Mouse (Mus musculus) neural tube, embryonic 13.5 days (tissue): ENCODE data around the gene Olfr78. TPM values are rescaled to one million over a fixed set of nuclear protein-coding genes. Genes with fewer than 3 reads are reported as not detected.

Experiments used
- ATAC-seq: fragments of 200-750 bp; cut with Nextera tagmentation; 2 replicates; pipeline ENCODE4 v1.8.0; 2017; ENCODE audit warnings: low read depth, mild to moderate bottlenecking, moderate TSS enrichment, moderate library complexity
- H3K27ac ChIP-seq: fragments of 300-500 bp; sonication (generic); replicated peaks from 2 replicates; pipeline ENCODE4 v1.5.1; 2015; ENCODE audit warnings: moderate library complexity, mild to moderate bottlenecking, inconsistent platforms
- H3K27me3 ChIP-seq: fragments of 300-500 bp; sonication (generic); 2 replicates; pipeline ENCODE4 v1.6.1; 2015; ENCODE audit warnings: mild to moderate bottlenecking, inconsistent platforms
- H3K36me3 ChIP-seq: fragments of 300-500 bp; sonication (generic); 2 replicates; pipeline ENCODE4 v1.6.1; 2015; ENCODE audit warnings: mild to moderate bottlenecking, inconsistent platforms
- H3K4me1 ChIP-seq: fragments of 300-500 bp; sonication (generic); replicated peaks from 2 replicates; pipeline ENCODE4 v1.6.1; 2015; ENCODE audit warnings: inconsistent platforms
- H3K4me2 ChIP-seq: fragments of 300-500 bp; sonication (generic); 2 replicates; pipeline ENCODE4 v1.6.1; 2015; ENCODE audit warnings: inconsistent platforms, mild to moderate bottlenecking, moderate library complexity
- H3K4me3 ChIP-seq: fragments of 300-500 bp; sonication (generic); 2 replicates; pipeline ENCODE4 v1.5.1; 2015; ENCODE audit warnings: mild to moderate bottlenecking, inconsistent platforms
- H3K9ac ChIP-seq: fragments of 300-500 bp; sonication (generic); 2 replicates; pipeline ENCODE4 v1.6.1; 2015; ENCODE audit warnings: moderate library complexity, mild to moderate bottlenecking, inconsistent platforms
- H3K9me3 ChIP-seq: fragments of 300-500 bp; sonication (generic); 2 replicates; pipeline ENCODE4 v1.6.1; 2016; ENCODE audit warnings: inconsistent platforms
- WGBS: fragments of 180-500 bp; shearing (Covaris S2); methylation state at CpG from one replicate; pipeline ENCODE4 v1.1.7; 2015; 5-methylcytosine and 5-hydroxymethylcytosine counted together
- polyA plus RNA-seq: library from polyadenylated mRNA; unstranded; fragments of >200 nt; fragmentation: Nextera tagmentation; extraction: Ambion mirVana; gene quantifications from 2 replicates; pipeline ENCODE4 v1.2.1, GENCODE M21; 2015

Olfr78 gene
- polyA plus RNA-seq: 0.27 and 0.44 TPM in 2 replicates

DNA sequence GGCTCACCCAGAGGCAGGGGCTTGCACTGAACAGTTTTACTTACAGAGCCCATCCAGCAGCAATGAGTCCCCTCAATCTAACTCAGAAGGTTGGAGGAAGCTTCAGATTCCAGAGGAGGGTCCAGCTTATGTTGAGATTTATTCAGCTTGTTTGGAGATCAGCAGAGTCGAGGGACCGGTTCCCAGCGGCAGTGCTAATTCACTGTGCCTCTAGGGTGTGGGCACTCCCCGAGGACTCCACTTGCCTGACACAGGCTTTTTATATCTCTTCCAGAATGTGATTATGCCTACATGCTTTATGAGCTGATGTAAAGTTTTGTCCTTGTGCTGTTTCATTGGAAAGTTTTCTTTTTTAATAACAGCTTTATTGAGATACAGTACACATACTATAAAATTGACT lies at the start of gene Olfr78, which contains the start of gene Olfr560:
Gene Olfr78 (minus strand): TSS at position 206 of the 400 bp plus-strand sequence.
Gene Olfr560 (minus strand): TSS at position 101 of the 400 bp plus-strand sequence.
- no peaks in the 10 kb centered on the region for H3K27me3 ChIP-seq
- 74% methylated on average over 4 of the region's 4 CpGs for WGBS
- H3K4me2 ChIP-seq: no peak within 1 kb of the TSS
- no peak within 1 kb of the TSS for H3K27ac ChIP-seq
- no peak within 1 kb of the TSS for H3K4me3 ChIP-seq
- no peak within 1 kb of the TSS for H3K9ac ChIP-seq
- no peak for ATAC-seq
- H3K4me1 ChIP-seq: no peaks in the 10 kb centered on the region
- H3K9me3 ChIP-seq: no peaks in the 10 kb centered on the region
- no peaks in the 10 kb centered on the region for H3K36me3 ChIP-seq

DNA sequence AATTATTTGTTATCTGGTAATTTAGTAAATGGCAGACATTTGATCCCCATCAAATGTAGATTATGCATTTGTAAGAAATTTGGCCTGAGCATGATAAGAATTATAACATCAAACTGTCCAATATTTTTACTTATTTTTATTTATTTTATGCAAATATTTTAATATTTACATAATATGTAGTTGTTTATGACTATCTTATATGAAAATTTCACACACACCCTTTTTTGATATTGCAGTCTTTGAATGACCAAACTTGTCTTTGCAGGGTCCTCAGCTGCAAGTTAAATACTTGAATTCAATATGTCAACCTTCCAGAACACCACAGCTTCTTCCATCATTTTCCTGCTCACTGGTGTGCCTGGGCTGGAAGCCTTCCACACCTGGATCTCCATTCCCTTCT lies 43.9 kb upstream of the Olfr78 start, which contains the start of gene Olfr564:
Gene Olfr564 (plus strand): TSS at position 301 of the 400 bp plus-strand sequence.
- no peak within 1 kb of the TSS for H3K4me2 ChIP-seq
- H3K9me3 ChIP-seq: no peaks in the 10 kb centered on the region
- ATAC-seq: no peak
- no peaks in the 10 kb centered on the region for H3K27me3 ChIP-seq
- no peaks in the 10 kb centered on the region for H3K36me3 ChIP-seq
- no peaks in the 10 kb centered on the region for H3K4me1 ChIP-seq
- H3K9ac ChIP-seq: no peak within 1 kb of the TSS
- no peak within 1 kb of the TSS for H3K27ac ChIP-seq
- no peak within 1 kb of the TSS for H3K4me3 ChIP-seq

DNA sequence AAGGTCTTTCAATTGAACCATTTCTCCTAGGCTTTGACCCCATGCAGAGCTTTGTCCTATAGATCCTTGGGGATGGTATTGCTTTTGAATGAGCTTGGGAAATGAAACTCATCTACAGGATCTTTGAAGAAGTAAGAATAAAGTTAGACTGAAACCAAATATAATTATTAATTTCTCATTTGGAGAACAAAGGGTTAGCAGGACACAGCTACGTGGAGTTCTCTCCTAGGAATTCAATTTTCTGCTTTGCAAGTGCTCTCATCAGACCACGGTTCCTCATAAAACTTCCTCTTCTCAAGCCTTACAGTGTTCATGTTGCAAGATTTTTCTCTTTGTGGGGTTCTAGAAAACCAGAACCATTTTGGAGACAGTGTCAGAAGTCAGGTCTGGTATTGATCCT lies 11.7 kb upstream of the Olfr78 start, which contains the start of gene Olfr561:
Gene Olfr561 (plus strand): TSS at position 301 of the 400 bp plus-strand sequence.
- Histone ChIP-seq H3K27ac (no peak within 1 kb of the TSS), H3K4me3 (no peak within 1 kb of the TSS), H3K4me2 (no peak within 1 kb of the TSS), H3K4me1 (no peaks in the 10 kb centered on the region), H3K27me3 (no peaks in the 10 kb centered on the region), H3K9me3 (no peaks in the 10 kb centered on the region), H3K9ac (no peak within 1 kb of the TSS), H3K36me3 (no peaks in the 10 kb centered on the region)
- no peak for ATAC-seq
- 83% methylated on average over 2 of the region's 2 CpGs for WGBS

- ATAC-seq: no peak
- Histone ChIP-seq H3K4me1 (no peaks in the 10 kb centered on the region), H3K9me3 (no peaks in the 10 kb centered on the region), H3K27ac (no peak overlapping the region), H3K9ac (no peak overlapping the region), H3K4me2 (no peak overlapping the region), H3K4me3 (no peak overlapping the region), H3K27me3 (no peaks in the 10 kb centered on the region), H3K36me3 (no peaks in the 10 kb centered on the region)
- 18% methylated on average over 1 of the region's 1 CpGs for WGBS
These were observed 7.2 kb downstream of the Olfr78 start for GRCm38 (mm10) chr7:102752086-102752485.

DNA sequence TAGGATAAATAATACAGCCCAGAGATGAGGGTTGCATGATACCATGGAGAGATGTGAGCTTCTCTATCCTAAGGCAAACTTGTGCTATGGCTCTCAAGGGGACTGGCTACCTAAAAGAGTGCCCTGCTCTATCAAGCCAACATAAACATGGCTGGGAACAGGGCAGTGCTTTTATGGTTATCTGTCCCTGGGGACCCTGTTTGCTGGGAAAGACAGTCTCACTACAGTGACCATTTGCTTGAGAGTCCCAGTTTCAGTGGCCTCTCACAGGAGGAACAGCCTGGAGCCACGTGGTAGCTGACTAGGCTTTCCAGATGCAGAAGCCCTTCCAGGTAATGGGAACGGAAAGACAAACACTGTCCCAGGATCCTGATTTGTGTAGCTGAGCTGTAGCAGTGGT lies 21.6 kb downstream of the Olfr78 start:
- Histone ChIP-seq H3K27me3 (no peaks in the 10 kb centered on the region), H3K36me3 (no peaks in the 10 kb centered on the region), H3K4me3 (no peak overlapping the region), H3K9me3 (no peaks in the 10 kb centered on the region), H3K4me2 (no peak overlapping the region), H3K4me1 (no peaks in the 10 kb centered on the region), H3K27ac (no peak overlapping the region), H3K9ac (no peak overlapping the region)
- 54% methylated on average over 2 of the region's 2 CpGs for WGBS
- no peak for ATAC-seq

- Histone ChIP-seq H3K9me3 (no peaks in the 10 kb centered on the region), H3K27me3 (no peaks in the 10 kb centered on the region), H3K36me3 (no peaks in the 10 kb centered on the region), H3K27ac (no peak overlapping the region), H3K4me1 (no peaks in the 10 kb centered on the region), H3K9ac (no peak overlapping the region), H3K4me3 (no peak overlapping the region), H3K4me2 (no peak overlapping the region)
- ATAC-seq: no peak
- WGBS: 56% methylated on average over 1 of the region's 1 CpGs
These were observed 25.5 kb downstream of the Olfr78 start for GRCm38 (mm10) chr7:102733793-102734192.

DNA sequence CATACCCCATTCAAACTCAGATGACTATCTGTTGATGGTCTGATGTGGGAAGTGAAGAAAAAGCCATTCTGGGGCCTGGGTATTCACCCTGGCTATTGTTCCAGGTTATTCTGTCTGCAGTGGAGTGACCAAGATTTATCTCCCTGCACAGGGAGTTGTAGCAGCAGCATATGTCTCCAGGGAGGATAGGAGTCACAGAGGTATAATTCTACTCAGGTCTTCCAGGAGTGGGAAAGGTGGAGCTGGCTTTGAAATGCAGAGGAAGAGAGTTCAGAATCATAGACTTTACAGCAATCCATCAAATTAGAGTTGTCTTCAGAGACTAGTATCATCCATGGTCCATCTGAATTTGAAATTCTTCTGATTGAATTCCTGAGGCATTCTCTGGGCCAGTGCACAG lies 31.9 kb downstream of the Olfr78 start, which contains the start of gene Olfr559:
Gene Olfr559 (minus strand): TSS at position 101 of the 400 bp plus-strand sequence.
- H3K27ac ChIP-seq: no peak within 1 kb of the TSS
- H3K9me3 ChIP-seq: no peaks in the 10 kb centered on the region
- no peak within 1 kb of the TSS for H3K4me2 ChIP-seq
- no peaks in the 10 kb centered on the region for H3K27me3 ChIP-seq
- no peak for ATAC-seq
- H3K36me3 ChIP-seq: no peaks in the 10 kb centered on the region
- no peaks in the 10 kb centered on the region for H3K4me1 ChIP-seq
- no peak within 1 kb of the TSS for H3K4me3 ChIP-seq
- H3K9ac ChIP-seq: no peak within 1 kb of the TSS

DNA sequence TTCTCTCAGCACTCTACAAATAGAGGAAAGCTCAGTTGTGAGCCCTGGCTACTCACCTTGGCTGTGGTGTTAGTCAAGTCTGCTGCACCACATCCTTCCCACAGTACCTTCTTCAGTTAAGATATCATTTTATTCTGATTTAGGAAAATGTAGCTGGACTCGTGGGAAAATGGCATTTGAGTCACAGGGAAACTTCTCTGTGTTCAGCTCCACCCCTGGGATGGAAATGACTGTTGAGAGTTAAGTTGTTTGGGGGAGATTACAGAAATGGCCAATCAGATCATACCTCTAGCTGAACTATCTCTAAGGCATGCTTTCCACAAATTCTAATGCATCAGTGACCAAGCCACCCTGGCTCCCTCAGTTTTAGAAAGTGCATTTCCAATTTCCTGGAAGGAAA lies 40.3 kb downstream of the Olfr78 start, which contains the start of gene Olfr33:
Gene Olfr33 (minus strand): TSS at position 101 of the 400 bp plus-strand sequence.
- WGBS: 56% methylated on average over 1 of the region's 1 CpGs
- H3K36me3 ChIP-seq: no peaks in the 10 kb centered on the region
- H3K9me3 ChIP-seq: no peaks in the 10 kb centered on the region
- no peak within 1 kb of the TSS for H3K9ac ChIP-seq
- H3K4me2 ChIP-seq: no peak within 1 kb of the TSS
- ATAC-seq: no peak
- no peaks in the 10 kb centered on the region for H3K27me3 ChIP-seq
- no peaks in the 10 kb centered on the region for H3K4me1 ChIP-seq
- no peak within 1 kb of the TSS for H3K27ac ChIP-seq
- H3K4me3 ChIP-seq: no peak within 1 kb of the TSS

DNA sequence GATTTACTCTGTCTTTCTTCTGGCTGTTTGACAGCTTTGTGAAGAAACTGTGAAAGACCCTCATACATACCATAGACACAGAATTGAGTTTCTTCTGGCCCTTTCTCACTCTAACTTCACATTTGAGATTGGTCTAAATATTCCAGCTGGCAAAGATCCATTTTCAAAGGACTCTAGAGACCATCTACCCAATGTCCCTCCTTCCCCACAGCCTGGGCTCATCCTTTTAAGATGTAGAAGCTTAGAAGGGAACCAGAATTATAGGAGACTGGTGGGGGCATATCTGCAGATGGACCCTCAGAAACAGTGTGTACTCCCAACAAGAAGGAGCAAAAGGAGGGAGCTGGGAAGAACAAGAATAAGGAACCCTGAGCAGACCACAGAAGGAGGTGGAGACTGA lies 57.4 kb downstream of the Olfr78 start, which contains the start of gene Olfr558:
Gene Olfr558 (plus strand): TSS at position 301 of the 400 bp plus-strand sequence.
- no peak within 1 kb of the TSS for H3K4me3 ChIP-seq
- H3K9ac ChIP-seq: no peak within 1 kb of the TSS
- no peaks in the 10 kb centered on the region for H3K9me3 ChIP-seq
- H3K4me1 ChIP-seq: no peaks in the 10 kb centered on the region
- no peak within 1 kb of the TSS for H3K27ac ChIP-seq
- ATAC-seq: no peak
- no peaks in the 10 kb centered on the region for H3K36me3 ChIP-seq
- no peaks in the 10 kb centered on the region for H3K27me3 ChIP-seq
- H3K4me2 ChIP-seq: no peak within 1 kb of the TSS

DNA sequence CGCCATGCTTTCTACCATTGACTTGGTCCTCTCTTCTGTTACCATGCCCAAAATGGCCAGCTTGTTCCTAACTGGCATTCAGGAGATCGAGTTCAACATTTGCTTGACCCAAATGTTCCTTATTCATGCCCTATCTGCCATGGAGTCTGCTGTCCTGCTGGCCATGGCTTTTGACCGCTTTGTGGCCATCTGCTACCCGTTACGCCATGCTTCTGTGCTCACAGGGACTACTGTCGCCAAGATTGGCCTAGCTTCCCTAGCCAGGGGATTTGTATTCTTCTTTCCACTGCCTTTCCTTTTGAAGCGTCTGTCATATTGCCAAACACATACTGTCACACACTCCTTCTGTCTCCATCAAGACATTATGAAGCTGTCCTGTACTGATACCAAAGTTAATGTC lies 60.8 kb downstream of the Olfr78 start:
- Histone ChIP-seq H3K9ac (no peak overlapping the region), H3K27ac (no peak overlapping the region), H3K9me3 (no peaks in the 10 kb centered on the region), H3K4me2 (no peak overlapping the region), H3K36me3 (no peaks in the 10 kb centered on the region), H3K4me3 (no peak overlapping the region), H3K27me3 (no peaks in the 10 kb centered on the region), H3K4me1 (no peaks in the 10 kb centered on the region)
- ATAC-seq: no peak
- WGBS: 94% methylated on average over 7 of the region's 7 CpGs

- Histone ChIP-seq H3K4me2 (no peak within 1 kb of the TSS), H3K27me3 (no peaks in the 10 kb centered on the region), H3K27ac (no peak within 1 kb of the TSS), H3K36me3 (no peaks in the 10 kb centered on the region), H3K9me3 (no peaks in the 10 kb centered on the region), H3K4me3 (no peak within 1 kb of the TSS), H3K4me1 (no peaks in the 10 kb centered on the region), H3K9ac (no peak within 1 kb of the TSS)
- WGBS: 82% methylated on average over 5 of the region's 5 CpGs
- ATAC-seq: no peak
These were observed 63.7 kb downstream of the Olfr78 start, which contains the start of gene Olfr557 for GRCm38 (mm10) chr7:102695358-102696125. Gene Olfr557 (plus strand): TSS chr7:102695910.
